Mouse (Mus musculus) small intestine, adult 2 months (tissue): Measurements from ENCODE around the gene Prr29.

Source experiments
- CTCF ChIP-seq: fragments of 200-500 bp; IDR thresholded peaks from 2 replicates; pipeline ENCODE4 v1.5.1; 2012; ENCODE audit warnings: low read depth, mild to moderate bottlenecking, control low read depth, inconsistent platforms, low read length, moderate library complexity, mixed read lengths; ENCODE audit not compliant: insufficient replicate concordance, insufficient read length; ENCODE audit errors: extremely low read depth
- POLR2A ChIP-seq: fragments of 200-500 bp; IDR thresholded peaks from 2 replicates; pipeline ENCODE4 v1.6.1; 2012; ENCODE audit warnings: low read depth, mild to moderate bottlenecking, control low read depth, inconsistent platforms, low read length, moderate library complexity

DNA sequence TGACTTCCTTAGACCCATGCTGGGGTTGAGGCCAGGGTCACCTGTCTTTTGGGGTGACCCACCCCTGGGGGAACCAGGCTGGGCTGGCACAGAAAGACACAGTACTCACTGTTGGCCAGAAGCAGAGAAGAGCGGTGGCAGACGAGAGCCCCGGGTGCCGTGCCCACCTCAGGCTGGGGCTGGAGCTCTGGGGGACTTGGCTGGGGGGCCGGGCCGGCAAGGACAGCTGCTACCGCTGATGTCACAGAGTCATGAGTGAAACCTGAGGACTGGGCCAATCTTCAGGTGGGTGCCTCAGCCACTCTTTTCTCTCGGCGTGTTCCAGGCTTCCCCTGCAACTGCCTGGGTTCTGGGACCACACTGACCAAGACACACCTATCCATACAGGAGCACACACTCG, at the start of gene Prr29:
- TF ChIP-seq CTCF (no peak), POLR2A (no peak)
